Mouse (Mus musculus) urinary bladder, adult 2 months (tissue): ENCODE measurements around the gene Agr3. TPM values are rescaled to one million over a fixed set of nuclear protein-coding genes. Genes with fewer than 3 reads are reported as not detected.

ENCODE experiments used
- DNase-seq: peaks from one replicate; pipeline ENCODE4 v3.0.0; 2022; ENCODE audit warnings: low spot score
- polyA plus RNA-seq: library from polyadenylated mRNA; depleted of rRNA; stranded (reverse); fragments of >200 nt; gene quantifications from 2 replicates; pipeline ENCODE4 v1.2.3, GENCODE M21; 2012; rRNA removed

Agr3 gene
- polyA plus RNA-seq, result 0.08 and 0.09 TPM in 2 replicates

- DNase-seq, result no peak
Observed at GRCm38 (mm10) chr12:35925402-35925801, at the start of gene Agr3. Agr3 (plus strand) TSS chr12:35925620.

GRCm38 (mm10) chr12:35884892-35885558, 40.4 kb upstream of the Agr3 start:
- no peak for DNase-seq

- no peak for DNase-seq
Observed at GRCm38 (mm10) chr12:35889383-35889782, 36.0 kb upstream of the Agr3 start.

- no peak for DNase-seq
Observed at GRCm38 (mm10) chr12:35890756-35891155, 34.7 kb upstream of the Agr3 start.

GRCm38 (mm10) chr12:35894304-35894900, 31.0 kb upstream of the Agr3 start:
- no peak for DNase-seq

GRCm38 (mm10) chr12:35895875-35896763, 29.3 kb upstream of the Agr3 start:
- no peak for DNase-seq

GRCm38 (mm10) chr12:35896764-35897282, 28.6 kb upstream of the Agr3 start:
- DNase-seq, result no peak

- no peak for DNase-seq
Observed at GRCm38 (mm10) chr12:35910632-35911031, 14.8 kb upstream of the Agr3 start.

- no peak for DNase-seq
Observed at GRCm38 (mm10) chr12:35915813-35916212, 9.6 kb upstream of the Agr3 start.

- no peak for DNase-seq
Observed at GRCm38 (mm10) chr12:35916467-35916866, 9.0 kb upstream of the Agr3 start.

- DNase-seq, result no peak
Observed at GRCm38 (mm10) chr12:35918031-35918430, 7.4 kb upstream of the Agr3 start.

- DNase-seq, result no peak
Observed at GRCm38 (mm10) chr12:35927804-35928203, 2.4 kb downstream of the Agr3 start.

GRCm38 (mm10) chr12:35932816-35933215, 7.4 kb downstream of the Agr3 start:
- no peak for DNase-seq

GRCm38 (mm10) chr12:35951757-35952156, 26.3 kb downstream of the Agr3 start:
- DNase-seq, result no peak

- DNase-seq, result no peak
Observed at GRCm38 (mm10) chr12:35957235-35957634, 31.8 kb downstream of the Agr3 start.

GRCm38 (mm10) chr12:35966098-35966767, 40.8 kb downstream of the Agr3 start:
- DNase-seq, result no peak

- no peak for DNase-seq
Observed at GRCm38 (mm10) chr12:35966768-35967141, 41.3 kb downstream of the Agr3 start.

- DNase-seq, result no peak
Observed at GRCm38 (mm10) chr12:35975898-35976297, 50.5 kb downstream of the Agr3 start.

- no peak for DNase-seq
Observed at GRCm38 (mm10) chr12:35977633-35978246, 52.3 kb downstream of the Agr3 start.

GRCm38 (mm10) chr12:35979625-35980024, 54.2 kb downstream of the Agr3 start:
- DNase-seq, result no peak

- DNase-seq, result no peak
Observed at GRCm38 (mm10) chr12:35981732-35982360, 56.4 kb downstream of the Agr3 start.
